Mouse (Mus musculus) layer of hippocampus, postnatal 36 days (tissue): ENCODE data around the gene Pdia4. TPM values are rescaled to one million over a fixed set of nuclear protein-coding genes. Genes with fewer than 3 reads are reported as not detected.
"Not testable (repeated sequence)": the region's sequence is repeated elsewhere in the genome, so short reads cannot be mapped to it uniquely, and the experiment has no call there.

Source experiments
- DNase-seq, 2 experiments: peaks; one replicate each; pipeline ENCODE4 v3.0.0; 2022
- total RNA-seq, 2 experiments: library from RNA; stranded (reverse); gene quantifications; 2 replicates each; pipeline ENCODE4 v1.2.3; 2021

Gene Pdia4
- total RNA-seq, 2 experiments from 2014 or later, result 76.7 to 99.9 TPM

- no peak for DNase-seq
Measured at GRCm38 (mm10) chr6:47810181-47810580, 3.0 kb downstream of the Pdia4 start.

GRCm38 (mm10) chr6:47809053-47809452 is 4.2 kb downstream of the Pdia4 start:
- DNase-seq, result no peak

GRCm38 (mm10) chr6:47808545-47808944 is 4.7 kb downstream of the Pdia4 start:
- no peak for DNase-seq

- DNase-seq, result no peak
Measured at GRCm38 (mm10) chr6:47807419-47807818, 5.8 kb downstream of the Pdia4 start.

GRCm38 (mm10) chr6:47805520-47805919 is 7.7 kb downstream of the Pdia4 start:
- no peak for DNase-seq

GRCm38 (mm10) chr6:47799079-47799478 is 14.2 kb downstream of the Pdia4 start:
- no peak for DNase-seq

- DNase-seq, result peak in 1 of 2 experiments; percentile 24
Measured at GRCm38 (mm10) chr6:47794106-47794830, 19.0 kb downstream of the Pdia4 start.

GRCm38 (mm10) chr6:47793284-47793683 is 19.9 kb downstream of the Pdia4 start:
- DNase-seq, result no peak

GRCm38 (mm10) chr6:47792533-47792932 is 20.7 kb downstream of the Pdia4 start:
- no peak for DNase-seq

GRCm38 (mm10) chr6:47790745-47791144 is 22.5 kb downstream of the Pdia4 start:
- no peak for DNase-seq

GRCm38 (mm10) chr6:47788821-47789220 is 24.4 kb downstream of the Pdia4 start:
- no peak for DNase-seq

- DNase-seq, result peak; percentile 79 to 80
Measured at GRCm38 (mm10) chr6:47787941-47788736, 25.1 kb downstream of the Pdia4 start.

GRCm38 (mm10) chr6:47784707-47785412 is 28.4 kb downstream of the Pdia4 start:
- DNase-seq, result no peak

- DNase-seq, result no peak
Measured at GRCm38 (mm10) chr6:47781091-47781968, 31.9 kb downstream of the Pdia4 start.

GRCm38 (mm10) chr6:47780576-47781013 is 32.6 kb downstream of the Pdia4 start:
- DNase-seq, result no peak

- not testable (repeated sequence) for DNase-seq
Measured at GRCm38 (mm10) chr6:47771760-47772159, 41.5 kb downstream of the Pdia4 start.

- DNase-seq, result not testable (repeated sequence)
Measured at GRCm38 (mm10) chr6:47771113-47771512, 42.1 kb downstream of the Pdia4 start.

- not testable (repeated sequence) for DNase-seq
Measured at GRCm38 (mm10) chr6:47769861-47770260, 43.4 kb downstream of the Pdia4 start.

GRCm38 (mm10) chr6:47768520-47768919 is 44.7 kb downstream of the Pdia4 start:
- DNase-seq, result not testable (repeated sequence)

GRCm38 (mm10) chr6:47767355-47767754 is 45.9 kb downstream of the Pdia4 start:
- not testable (repeated sequence) for DNase-seq

- DNase-seq, result not testable (repeated sequence)
Measured at GRCm38 (mm10) chr6:47762686-47763085, 50.5 kb downstream of the Pdia4 start.

- not testable (repeated sequence) for DNase-seq
Measured at GRCm38 (mm10) chr6:47759406-47759805, 53.8 kb downstream of the Pdia4 start.
